8 mouse cellular contexts compared by ENCODE assay signal in genomic region chr1:152790254-152790653, GRCm38 (mm10). TPM values are rescaled to one million over a fixed set of nuclear protein-coding genes. Genes with fewer than 3 reads are reported as not detected.
DNase-seq lines count a peak whose midpoint lies in the region; ATAC-seq and TF ChIP-seq lines count a peak whose summit lies in the region.

No protein-coding gene starts in this region.

- no peak overlapping the region for H3K4me3 ChIP-seq in C2C12 (ENCODE audit: insufficient read depth, poor library complexity, severe bottlenecking)
- H3K4me3 ChIP-seq in bone marrow, adult 2 months (replicated peaks; ENCODE audit: control insufficient read depth, low read depth, low read length), result no peak overlapping the region
- H3K4me3 ChIP-seq in limb, embryonic 12.5 days (replicated peaks), result no peak overlapping the region

- TF ChIP-seq CTCF in C2C12 (IDR thresholded peaks at IDR 0.05; ENCODE audit: control insufficient read depth, insufficient read depth, insufficient read length), result peak; percentile 3
- peak; percentile 34; the same call in 1 of the 2 replicates for TF ChIP-seq CTCF in bone marrow, adult 2 months (IDR thresholded peaks at IDR 0.05; ENCODE audit: control insufficient read depth, insufficient read depth, low read length)

- peak overlapping the region; percentile 32 for H3K4me2 ChIP-seq in limb, embryonic 12.5 days

- no peaks in the 10 kb centered on the region for H3K9me3 ChIP-seq in limb, embryonic 12.5 days

- DNase-seq in frontal cortex, postnatal 10 days (ENCODE audit: low spot score in 2 of 2), result no peak
- peak; percentile 42 to 54 for DNase-seq in heart, postnatal 10 days
- peak; percentile 22 to 59 for DNase-seq in natural killer cell, adult 2 months (ENCODE audit: low spot score in 2 of 2)
- no peak for DNase-seq in layer of hippocampus, adult 9-10 months (ENCODE audit: low spot score)

- WGBS in bone marrow, adult 2 months, result 44% methylated on average over 12 of the region's 12 CpGs
- whole genome bisulfite sequencing in limb, embryonic 12.5 days, result 16% methylated on average over 12 of the region's 12 CpGs

- no peak overlapping the region for H3K9ac ChIP-seq in limb, embryonic 12.5 days (replicated peaks)

- no peaks in the 10 kb centered on the region for H3K27me3 ChIP-seq in C2C12 (ENCODE audit: control insufficient read depth, insufficient read depth, insufficient read length)
- no peaks in the 10 kb centered on the region for H3K27me3 ChIP-seq in limb, embryonic 12.5 days

- no peak overlapping the region for H3ac ChIP-seq in C2C12 (ENCODE audit: control insufficient read depth, insufficient read length, low read depth)

- TF ChIP-seq POLR2A in bone marrow, adult 2 months (IDR thresholded peaks at IDR 0.05; ENCODE audit: borderline replicate concordance, control insufficient read depth, low read depth, low read length), result no peak

- H3K79me2 ChIP-seq in C2C12 (ENCODE audit: control insufficient read depth, insufficient read depth), result no peaks in the 10 kb centered on the region

- no peak overlapping the region for H3K27ac ChIP-seq in bone marrow, adult 2 months (ENCODE audit: control insufficient read depth, insufficient read depth, low read depth, low read length, poor library complexity)
- no peak overlapping the region for H3K27ac ChIP-seq in limb, embryonic 12.5 days

- H3K79me3 ChIP-seq in C2C12 (ENCODE audit: low read depth), result no peaks in the 10 kb centered on the region

- 0 out of 2 replicates have a peak, but pooled peaks have one; percentile 47 for ATAC-seq in frontal cortex, adult (ENCODE audit: low TSS enrichment)
- ATAC-seq in limb, embryonic 12.5 days (ENCODE audit: insufficient number of reproducible peaks, insufficient read depth, low FRiP score, low TSS enrichment, low read depth), result peak; percentile 46

- no peaks in the 10 kb centered on the region for H3K36me3 ChIP-seq in C2C12 (ENCODE audit: control insufficient read depth, insufficient read depth)
- H3K36me3 ChIP-seq in limb, embryonic 12.5 days, result no peaks in the 10 kb centered on the region

- peaks cover 2% of the 10 kb centered on the region; the same call in 1 of the 2 replicates for H3K4me1 ChIP-seq in bone marrow, adult 2 months (ENCODE audit: control insufficient read depth, insufficient read depth, low read length)
- H3K4me1 ChIP-seq in limb, embryonic 12.5 days (replicated peaks), result peaks cover 29% of the 10 kb centered on the region

- intact Hi-C loops in heart, postnatal 10 days (cut with DNase I), result loop anchor here (2.0 to 10.0 kb wide), 3 partner anchors 37 to 605 kb away; no protein-coding TSS in a partner anchor

TF ChIP-seq in C2C12, 6 proteins besides CTCF, POLR2A, EP300 and RAD21:
- TF ChIP-seq MAX (IDR thresholded peaks at IDR 0.05), result no peak
- TF ChIP-seq FOSL1 (IDR thresholded peaks at IDR 0.05; ENCODE audit: insufficient read depth, low read length, poor library complexity, severe bottlenecking), result no peak
- TF ChIP-seq MYOG (IDR thresholded peaks at IDR 0.05; ENCODE audit: control insufficient read depth, extremely low read depth, insufficient read length), result no peak
- TF ChIP-seq CEBPB (IDR thresholded peaks at IDR 0.05; ENCODE audit: low read depth), result no peak
- TF ChIP-seq MYOD1 (IDR thresholded peaks at IDR 0.05; ENCODE audit: control insufficient read depth, insufficient read length, low read depth), result no peak
- no peak for TF ChIP-seq USF1 (IDR thresholded peaks at IDR 0.05; ENCODE audit: low read depth)

RNA-seq across cellular contexts. Expression of gene Ncf2, which starts 9.7 kb away (rescaled TPM):
- polyA plus RNA-seq in C2C12 (2012; fragmentation: generic; extraction: Trizol), result 0.04 TPM
- polyA plus RNA-seq in bone marrow, adult 2 months (2011; ENCODE audit: insufficient read depth, insufficient read length, low replicate concordance, missing spikeins), result 43.0 and 112 TPM in 2 replicates
- 1 to 10 TPM; 2.8 to 2.9 TPM for total RNA-seq in heart, postnatal 10 days (2021)
- 1.9 and 2.9 TPM in 2 replicates for polyA plus RNA-seq in limb, embryonic 12.5 days (2016; fragmentation: Nextera tagmentation; extraction: Ambion mirVana)

RNA-seq across cellular contexts. Expression of gene Arpc5, which starts 23.9 kb away (rescaled TPM):
- polyA plus RNA-seq in C2C12 (2012; fragmentation: generic; extraction: Trizol), result 124 TPM
- polyA plus RNA-seq in bone marrow, adult 2 months (2011; ENCODE audit: insufficient read depth, insufficient read length, low replicate concordance, missing spikeins), result 143 and 180 TPM in 2 replicates
- 10 to 100 TPM; 81.2 to 86.1 TPM for total RNA-seq in heart, postnatal 10 days (2021)
- polyA plus RNA-seq in limb, embryonic 12.5 days (2016; fragmentation: Nextera tagmentation; extraction: Ambion mirVana), result 174 and 183 TPM in 2 replicates

RNA-seq across cellular contexts. Expression of gene Rgl1, which starts 24.1 kb away (rescaled TPM):
- 7.6 TPM for polyA plus RNA-seq in C2C12 (2012; fragmentation: generic; extraction: Trizol)
- polyA plus RNA-seq in bone marrow, adult 2 months (2011; ENCODE audit: insufficient read depth, insufficient read length, low replicate concordance, missing spikeins), result 8.6 and 9.2 TPM in 2 replicates
- total RNA-seq in heart, postnatal 10 days (2021), result 10 to 100 TPM; 59.3 to 72.0 TPM
- polyA plus RNA-seq in limb, embryonic 12.5 days (2016; fragmentation: Nextera tagmentation; extraction: Ambion mirVana), result 24.5 and 25.7 TPM in 2 replicates

RNA-seq across cellular contexts. Expression of gene Apobec4, which starts 39.9 kb away (rescaled TPM):
- polyA plus RNA-seq in C2C12 (2012; fragmentation: generic; extraction: Trizol), result not detected
- not detected in 2 replicates for polyA plus RNA-seq in bone marrow, adult 2 months (2011; ENCODE audit: insufficient read depth, insufficient read length, low replicate concordance, missing spikeins)
- total RNA-seq in heart, postnatal 10 days (2021), result not detected
- not detected in 2 replicates for polyA plus RNA-seq in limb, embryonic 12.5 days (2016; fragmentation: Nextera tagmentation; extraction: Ambion mirVana)

Comparison
In these comparisons a context has a peak if more than half of its experiments do, and no peak if none do; other contexts are left out.
1. DNase-seq: peak in heart, postnatal 10 days (2 of 2) and natural killer cell, adult 2 months (2 of 2); none in frontal cortex, postnatal 10 days (0 of 2) and layer of hippocampus, adult 9-10 months (single experiment).
2. RNA of gene Ncf2, which starts 9.7 kb away (polyA plus RNA-seq): 43.0 to 112 TPM in bone marrow, adult 2 months; 1.9 to 2.9 TPM in limb, embryonic 12.5 days and 0.04 TPM in C2C12 (single experiment); every median in the first group is over 10 times any median in the second.